Mouse (Mus musculus) midbrain, embryonic 13.5 days (tissue): ENCODE measurements at regions not wholly inside any gene's neighbourhood (a gene's known extent, or its start where the extent isn't known, plus 50 kb on each side); places are given as distances from the start of the nearest gene placed in this dataset.

Experiments
- ATAC-seq: fragments of 200-750 bp; cut with Nextera tagmentation; 2 replicates; pipeline ENCODE4 v1.8.0; 2017; ENCODE audit warnings: mild to moderate bottlenecking, moderate TSS enrichment, moderate library complexity
- H3K27ac ChIP-seq: fragments of 300-500 bp; sonication (generic); 2 replicates; pipeline ENCODE4 v1.5.1; 2015; ENCODE audit warnings: inconsistent platforms, mild to moderate bottlenecking, moderate library complexity
- H3K27me3 ChIP-seq: fragments of 300-500 bp; sonication (generic); 2 replicates; pipeline ENCODE4 v1.6.1; 2015; ENCODE audit warnings: mild to moderate bottlenecking, inconsistent platforms
- H3K36me3 ChIP-seq: fragments of 300-500 bp; sonication (generic); 2 replicates; pipeline ENCODE4 v1.6.1; 2015; ENCODE audit warnings: mild to moderate bottlenecking, inconsistent platforms
- H3K4me1 ChIP-seq: fragments of 300-500 bp; sonication (generic); replicated peaks from 2 replicates; pipeline ENCODE4 v1.6.1; 2015; ENCODE audit warnings: inconsistent platforms
- H3K4me2 ChIP-seq: fragments of 300-500 bp; sonication (generic); replicated peaks from 2 replicates; pipeline ENCODE4 v1.6.1; 2015; ENCODE audit warnings: moderate library complexity, mild to moderate bottlenecking, inconsistent platforms
- H3K4me3 ChIP-seq: fragments of 300-500 bp; sonication (generic); replicated peaks from 2 replicates; pipeline ENCODE4 v1.5.1; 2015; ENCODE audit warnings: mild to moderate bottlenecking, inconsistent platforms
- H3K9ac ChIP-seq: fragments of 300-500 bp; sonication (generic); replicated peaks from 2 replicates; pipeline ENCODE4 v1.6.1; 2015; ENCODE audit warnings: mild to moderate bottlenecking, inconsistent platforms
- H3K9me3 ChIP-seq: fragments of 300-500 bp; sonication (generic); 2 replicates; pipeline ENCODE4 v1.6.1; 2016; ENCODE audit warnings: mild to moderate bottlenecking, inconsistent platforms
- WGBS: fragments of 180-500 bp; shearing (Covaris S2); methylation state at CpG from one replicate; pipeline ENCODE4 v1.1.7; 2015; 5-methylcytosine and 5-hydroxymethylcytosine counted together

- H3K27me3 ChIP-seq = no peaks in the 10 kb centered on the region
- H3K4me1 ChIP-seq = no peaks in the 10 kb centered on the region
- H3K9ac ChIP-seq = no peak overlapping the region
- no peak overlapping the region for H3K4me2 ChIP-seq
- H3K9me3 ChIP-seq = no peaks in the 10 kb centered on the region
- no peak overlapping the region for H3K4me3 ChIP-seq
- no peak overlapping the region for H3K27ac ChIP-seq
- WGBS = 86% methylated on average over 1 of the region's 1 CpGs
- ATAC-seq = no peak
- no peaks in the 10 kb centered on the region for H3K36me3 ChIP-seq
Measured at GRCm38 (mm10) chr10:44615586-44615985, 87.3 kb upstream of the Prdm1 start.

- no peaks in the 10 kb centered on the region for H3K36me3 ChIP-seq
- H3K4me1 ChIP-seq = no peaks in the 10 kb centered on the region
- 88% methylated on average over 7 of the region's 7 CpGs for WGBS
Measured at GRCm38 (mm10) chr10:44612571-44612970, 84.3 kb upstream of the Prdm1 start.

GRCm38 (mm10) chr10:44611399-44611798 is 83.1 kb upstream of the Prdm1 start:
- Histone ChIP-seq H3K27me3 (no peaks in the 10 kb centered on the region), H3K4me1 (no peaks in the 10 kb centered on the region), H3K4me2 (no peak overlapping the region), H3K36me3 (no peaks in the 10 kb centered on the region), H3K4me3 (no peak overlapping the region), H3K9me3 (no peaks in the 10 kb centered on the region), H3K9ac (no peak overlapping the region), H3K27ac (no peak overlapping the region)
- no peak for ATAC-seq
- WGBS = 87% methylated on average over 5 of the region's 5 CpGs

More at GRCm38 (mm10) chr10:44612571-44612970, 84.3 kb upstream of the Prdm1 start:
- no peak overlapping the region for H3K27ac ChIP-seq
- H3K4me2 ChIP-seq = no peak overlapping the region
- H3K9me3 ChIP-seq = no peaks in the 10 kb centered on the region
- H3K4me3 ChIP-seq = no peak overlapping the region
- ATAC-seq = no peak
- H3K9ac ChIP-seq = no peak overlapping the region
- no peaks in the 10 kb centered on the region for H3K27me3 ChIP-seq

- no peak overlapping the region for H3K27ac ChIP-seq
- no peak for ATAC-seq
- no peaks in the 10 kb centered on the region for H3K27me3 ChIP-seq
- 84% methylated on average over 6 of the region's 6 CpGs for WGBS
- no peak overlapping the region for H3K9ac ChIP-seq
- H3K9me3 ChIP-seq = no peaks in the 10 kb centered on the region
- no peaks in the 10 kb centered on the region for H3K36me3 ChIP-seq
- no peaks in the 10 kb centered on the region for H3K4me1 ChIP-seq
- no peak overlapping the region for H3K4me2 ChIP-seq
- no peak overlapping the region for H3K4me3 ChIP-seq
Measured at GRCm38 (mm10) chr10:44609187-44609586, 80.9 kb upstream of the Prdm1 start.

GRCm38 (mm10) chr10:44607334-44607851 is 79.1 kb upstream of the Prdm1 start:
- 88% methylated on average over 5 of the region's 5 CpGs for WGBS
- ATAC-seq = no peak

GRCm38 (mm10) chr10:44604512-44604911 is 76.2 kb upstream of the Prdm1 start:
- no peak overlapping the region for H3K9ac ChIP-seq
- no peak overlapping the region for H3K4me3 ChIP-seq
- H3K36me3 ChIP-seq = no peaks in the 10 kb centered on the region
- WGBS = 94% methylated on average over 11 of the region's 11 CpGs
- no peak for ATAC-seq
- H3K27ac ChIP-seq = no peak overlapping the region
- H3K9me3 ChIP-seq = no peaks in the 10 kb centered on the region
- no peaks in the 10 kb centered on the region for H3K4me1 ChIP-seq
- H3K27me3 ChIP-seq = no peaks in the 10 kb centered on the region
- H3K4me2 ChIP-seq = no peak overlapping the region

More at GRCm38 (mm10) chr10:44607334-44607851, 79.1 kb upstream of the Prdm1 start:
- no peak overlapping the region for H3K9ac ChIP-seq
- H3K4me1 ChIP-seq = no peaks in the 10 kb centered on the region
- H3K27ac ChIP-seq = no peak overlapping the region
- no peak overlapping the region for H3K4me3 ChIP-seq
- no peaks in the 10 kb centered on the region for H3K9me3 ChIP-seq
- H3K27me3 ChIP-seq = no peaks in the 10 kb centered on the region
- H3K36me3 ChIP-seq = no peaks in the 10 kb centered on the region
- no peak overlapping the region for H3K4me2 ChIP-seq

GRCm38 (mm10) chr10:44603461-44603860 is 75.2 kb upstream of the Prdm1 start:
- H3K27ac ChIP-seq = no peak overlapping the region
- 76% methylated on average over 5 of the region's 5 CpGs for WGBS
- no peak overlapping the region for H3K4me3 ChIP-seq

GRCm38 (mm10) chr10:44601550-44601949 is 73.2 kb upstream of the Prdm1 start:
- Histone ChIP-seq H3K27me3 (no peaks in the 10 kb centered on the region), H3K4me1 (no peaks in the 10 kb centered on the region), H3K4me3 (no peak overlapping the region), H3K9me3 (no peaks in the 10 kb centered on the region), H3K9ac (no peak overlapping the region), H3K36me3 (no peaks in the 10 kb centered on the region), H3K4me2 (no peak overlapping the region), H3K27ac (no peak overlapping the region)
- ATAC-seq = no peak
- WGBS = 89% methylated on average over 10 of the region's 10 CpGs

More at GRCm38 (mm10) chr10:44603461-44603860, 75.2 kb upstream of the Prdm1 start:
- H3K36me3 ChIP-seq = no peaks in the 10 kb centered on the region
- H3K4me2 ChIP-seq = no peak overlapping the region
- no peak overlapping the region for H3K9ac ChIP-seq
- no peaks in the 10 kb centered on the region for H3K27me3 ChIP-seq
- no peak for ATAC-seq
- no peaks in the 10 kb centered on the region for H3K9me3 ChIP-seq
- no peaks in the 10 kb centered on the region for H3K4me1 ChIP-seq

GRCm38 (mm10) chr10:44599964-44600334 is 71.6 kb upstream of the Prdm1 start:
- Histone ChIP-seq H3K27ac (no peak overlapping the region), H3K9me3 (no peaks in the 10 kb centered on the region), H3K4me2 (no peak overlapping the region), H3K27me3 (no peaks in the 10 kb centered on the region), H3K9ac (no peak overlapping the region), H3K4me3 (no peak overlapping the region), H3K4me1 (no peaks in the 10 kb centered on the region), H3K36me3 (no peaks in the 10 kb centered on the region)
- WGBS = 67% methylated on average over 4 of the region's 4 CpGs
- ATAC-seq = no peak

- 77% methylated on average over 10 of the region's 10 CpGs for WGBS
- Histone ChIP-seq H3K27me3 (no peaks in the 10 kb centered on the region), H3K27ac (no peak overlapping the region), H3K36me3 (no peaks in the 10 kb centered on the region), H3K4me3 (no peak overlapping the region), H3K4me1 (no peaks in the 10 kb centered on the region), H3K4me2 (no peak overlapping the region), H3K9me3 (no peaks in the 10 kb centered on the region), H3K9ac (no peak overlapping the region)
- no peak for ATAC-seq
Measured at GRCm38 (mm10) chr10:44599331-44599963, 71.1 kb upstream of the Prdm1 start.

GRCm38 (mm10) chr10:44598615-44599014 is 70.3 kb upstream of the Prdm1 start:
- 93% methylated on average over 3 of the region's 3 CpGs for WGBS
- Histone ChIP-seq H3K27ac (no peak overlapping the region), H3K4me2 (no peak overlapping the region), H3K4me1 (no peaks in the 10 kb centered on the region), H3K27me3 (no peaks in the 10 kb centered on the region), H3K36me3 (no peaks in the 10 kb centered on the region), H3K4me3 (no peak overlapping the region), H3K9ac (no peak overlapping the region), H3K9me3 (no peaks in the 10 kb centered on the region)
- no peak for ATAC-seq

GRCm38 (mm10) chr10:44595932-44596331 is 67.6 kb upstream of the Prdm1 start:
- Histone ChIP-seq H3K27ac (no peak overlapping the region), H3K4me2 (no peak overlapping the region), H3K27me3 (no peaks in the 10 kb centered on the region), H3K9me3 (no peaks in the 10 kb centered on the region), H3K4me1 (no peaks in the 10 kb centered on the region), H3K4me3 (no peak overlapping the region), H3K36me3 (no peaks in the 10 kb centered on the region), H3K9ac (no peak overlapping the region)
- 93% methylated on average over 2 of the region's 2 CpGs for WGBS
- no peak for ATAC-seq

- Histone ChIP-seq H3K4me1 (no peaks in the 10 kb centered on the region), H3K4me3 (no peak overlapping the region), H3K36me3 (no peaks in the 10 kb centered on the region), H3K9me3 (no peaks in the 10 kb centered on the region), H3K4me2 (no peak overlapping the region), H3K27ac (no peak overlapping the region), H3K27me3 (no peaks in the 10 kb centered on the region), H3K9ac (no peak overlapping the region)
- no peak for ATAC-seq
- WGBS = 95% methylated on average over 6 of the region's 6 CpGs
Measured at GRCm38 (mm10) chr10:44589842-44590241, 61.5 kb upstream of the Prdm1 start.
